Mouse (Mus musculus): Measurements from ENCODE around the gene Sun1. TPM values are rescaled to one million over a fixed set of nuclear protein-coding genes. Genes with fewer than 3 reads are reported as not detected.

Sun1 gene
- polyA plus RNA-seq, 1 experiment from 2014 or later, result 43.6 TPM

- no peaks in the 10 kb centered on the region; the same call in 1 of the 2 replicates for H3K27me3 ChIP-seq
- peaks cover 3% of the 10 kb centered on the region for H3K4me1 ChIP-seq (replicated peaks)
- peak; percentile 74 for ATAC-seq (ENCODE audit: low FRiP score)
- H3K9me3 ChIP-seq, result no peaks in the 10 kb centered on the region
- H3K4me2 ChIP-seq, result no peak overlapping the region
- 6% methylated on average over 15 of the region's 15 CpGs for WGBS
- H3K9ac ChIP-seq, result no peak overlapping the region
- no peak overlapping the region for H3K27ac ChIP-seq
- no peak overlapping the region for H3K4me3 ChIP-seq
- peaks cover 15% of the 10 kb centered on the region; the same call in 1 of the 2 replicates for H3K36me3 ChIP-seq
Measured at GRCm38 (mm10) chr5:139282191-139282590, 81.8 kb downstream of the Sun1 start.

- no peak for ATAC-seq (ENCODE audit: low FRiP score)
- peaks cover 3% of the 10 kb centered on the region for H3K4me1 ChIP-seq (replicated peaks)
- WGBS, result 97% methylated on average over 14 of the region's 14 CpGs
Measured at GRCm38 (mm10) chr5:139283460-139284180, 83.2 kb downstream of the Sun1 start.

GRCm38 (mm10) chr5:139285383-139286067 is 85.1 kb downstream of the Sun1 start:
- H3K27me3 ChIP-seq, result no peaks in the 10 kb centered on the region
- no peaks in the 10 kb centered on the region for H3K9me3 ChIP-seq
- H3K4me2 ChIP-seq, result no peak overlapping the region
- 41% methylated on average over 8 of the region's 8 CpGs for WGBS
- H3K9ac ChIP-seq, result no peak overlapping the region
- ATAC-seq (ENCODE audit: low FRiP score), result no peak
- H3K27ac ChIP-seq, result no peak overlapping the region
- H3K36me3 ChIP-seq, result peaks cover 9% of the 10 kb centered on the region; the same call in 1 of the 2 replicates
- H3K4me3 ChIP-seq, result no peak overlapping the region
- peaks cover 3% of the 10 kb centered on the region for H3K4me1 ChIP-seq (replicated peaks)

More at GRCm38 (mm10) chr5:139283460-139284180, 83.2 kb downstream of the Sun1 start:
- H3K27me3 ChIP-seq, result no peaks in the 10 kb centered on the region; the same call in 1 of the 2 replicates
- H3K9ac ChIP-seq, result no peak overlapping the region
- H3K27ac ChIP-seq, result no peak overlapping the region
- no peak overlapping the region for H3K4me2 ChIP-seq
- H3K4me3 ChIP-seq, result no peak overlapping the region
- H3K36me3 ChIP-seq, result peaks cover 15% of the 10 kb centered on the region; the same call in 1 of the 2 replicates
- no peaks in the 10 kb centered on the region for H3K9me3 ChIP-seq

- peak overlapping the region; percentile 23; the same call in 1 of the 2 replicates for H3K27ac ChIP-seq
- H3K9me3 ChIP-seq, result no peaks in the 10 kb centered on the region
- H3K4me2 ChIP-seq, result no peak overlapping the region
- H3K4me1 ChIP-seq (replicated peaks), result peaks cover 2% of the 10 kb centered on the region
- no peak for ATAC-seq (ENCODE audit: low FRiP score)
- WGBS, result 66% methylated on average over 14 of the region's 14 CpGs
- H3K36me3 ChIP-seq, result peaks cover 12% of the 10 kb centered on the region
- H3K27me3 ChIP-seq, result no peaks in the 10 kb centered on the region
- H3K9ac ChIP-seq, result no peak overlapping the region
- H3K4me3 ChIP-seq, result no peak overlapping the region
Measured at GRCm38 (mm10) chr5:139286142-139286941, 85.9 kb downstream of the Sun1 start.

GRCm38 (mm10) chr5:139287099-139287498 is 86.7 kb downstream of the Sun1 start:
- no peak for ATAC-seq (ENCODE audit: low FRiP score)
- no peak overlapping the region for H3K4me3 ChIP-seq
- no peaks in the 10 kb centered on the region for H3K9me3 ChIP-seq
- no peaks in the 10 kb centered on the region for H3K27me3 ChIP-seq
- H3K36me3 ChIP-seq, result peaks cover 17% of the 10 kb centered on the region
- H3K4me1 ChIP-seq (replicated peaks), result no peaks in the 10 kb centered on the region; the same call in none of the 2 replicates
- 95% methylated on average over 5 of the region's 5 CpGs for WGBS
- no peak overlapping the region for H3K4me2 ChIP-seq
- H3K9ac ChIP-seq, result no peak overlapping the region
- no peak overlapping the region for H3K27ac ChIP-seq

- no peak for ATAC-seq (ENCODE audit: low FRiP score)
- peaks cover 21% of the 10 kb centered on the region for H3K36me3 ChIP-seq
- no peaks in the 10 kb centered on the region for H3K27me3 ChIP-seq
- no peak overlapping the region for H3K4me3 ChIP-seq
- no peak overlapping the region for H3K9ac ChIP-seq
- no peak overlapping the region for H3K27ac ChIP-seq
- H3K4me2 ChIP-seq, result no peak overlapping the region
- no peaks in the 10 kb centered on the region; the same call in none of the 2 replicates for H3K4me1 ChIP-seq (replicated peaks)
- H3K9me3 ChIP-seq, result no peaks in the 10 kb centered on the region
- WGBS, result 93% methylated on average over 4 of the region's 4 CpGs
Measured at GRCm38 (mm10) chr5:139287787-139288186, 87.3 kb downstream of the Sun1 start.

- ATAC-seq (ENCODE audit: low FRiP score), result no peak
- Histone ChIP-seq H3K4me3 (no peak overlapping the region), H3K27ac (no peak overlapping the region), H3K4me1 (replicated peaks) (no peaks in the 10 kb centered on the region; the same call in none of the 2 replicates), H3K36me3 (peaks cover 24% of the 10 kb centered on the region), H3K27me3 (no peaks in the 10 kb centered on the region), H3K9me3 (no peaks in the 10 kb centered on the region), H3K9ac (no peak overlapping the region), H3K4me2 (no peak overlapping the region)
- WGBS, result 80% methylated on average over 4 of the region's 4 CpGs
Measured at GRCm38 (mm10) chr5:139288591-139288990, 88.2 kb downstream of the Sun1 start.

GRCm38 (mm10) chr5:139290467-139291259 is 90.2 kb downstream of the Sun1 start:
- ATAC-seq (ENCODE audit: low FRiP score), result no peak
- no peak overlapping the region for H3K4me2 ChIP-seq
- H3K27me3 ChIP-seq, result no peaks in the 10 kb centered on the region
- H3K36me3 ChIP-seq, result peaks cover 15% of the 10 kb centered on the region; the same call in 1 of the 2 replicates
- WGBS, result 85% methylated on average over 12 of the region's 12 CpGs
- no peak overlapping the region for H3K27ac ChIP-seq
- H3K4me1 ChIP-seq (replicated peaks), result no peaks in the 10 kb centered on the region; the same call in none of the 2 replicates
- H3K9ac ChIP-seq, result no peak overlapping the region
- no peaks in the 10 kb centered on the region for H3K9me3 ChIP-seq
- no peak overlapping the region for H3K4me3 ChIP-seq

GRCm38 (mm10) chr5:139291811-139292560 is 91.5 kb downstream of the Sun1 start:
- Histone ChIP-seq H3K27me3 (no peaks in the 10 kb centered on the region), H3K4me1 (replicated peaks) (no peaks in the 10 kb centered on the region), H3K36me3 (peaks cover 15% of the 10 kb centered on the region; the same call in 1 of the 2 replicates), H3K9ac (no peak overlapping the region), H3K9me3 (no peaks in the 10 kb centered on the region), H3K4me2 (no peak overlapping the region), H3K4me3 (no peak overlapping the region), H3K27ac (no peak overlapping the region)
- 69% methylated on average over 6 of the region's 6 CpGs for whole genome bisulfite sequencing
- ATAC-seq (ENCODE audit: low FRiP score), result no peak

- H3K27ac ChIP-seq, result no peak overlapping the region
- H3K4me1 ChIP-seq (replicated peaks), result no peaks in the 10 kb centered on the region
- H3K27me3 ChIP-seq, result no peaks in the 10 kb centered on the region
- 78% methylated on average over 2 of the region's 2 CpGs for WGBS
- H3K9ac ChIP-seq, result no peak overlapping the region
- no peak for ATAC-seq (ENCODE audit: low FRiP score)
- H3K36me3 ChIP-seq, result peaks cover 15% of the 10 kb centered on the region; the same call in 1 of the 2 replicates
- no peak overlapping the region for H3K4me2 ChIP-seq
- H3K4me3 ChIP-seq, result no peak overlapping the region
- no peaks in the 10 kb centered on the region for H3K9me3 ChIP-seq
Measured at GRCm38 (mm10) chr5:139294089-139294488, 93.7 kb downstream of the Sun1 start.

GRCm38 (mm10) chr5:139297092-139297491 is 96.7 kb downstream of the Sun1 start:
- Histone ChIP-seq H3K36me3 (peaks cover 7% of the 10 kb centered on the region; the same call in 1 of the 2 replicates), H3K9ac (no peak overlapping the region), H3K9me3 (no peaks in the 10 kb centered on the region), H3K27ac (no peak overlapping the region), H3K4me1 (replicated peaks) (no peaks in the 10 kb centered on the region), H3K4me2 (no peak overlapping the region), H3K4me3 (no peak overlapping the region), H3K27me3 (no peaks in the 10 kb centered on the region)
- ATAC-seq (ENCODE audit: low FRiP score), result no peak
- 93% methylated on average over 10 of the region's 10 CpGs for WGBS

Measured in hindbrain, embryonic 13.5 days (tissue).